Mouse (Mus musculus): ENCODE results near the gene Myo9a. TPM values are rescaled to one million over a fixed set of nuclear protein-coding genes. Genes with fewer than 3 reads are reported as not detected.
A peak's percentile ranks its signal among the peaks of the same experiment; 100 is the strongest.

Myo9a gene
- total and polyA plus RNA-seq, 3 experiments: 3.3 to 131 (median 4.5) TPM

DNA sequence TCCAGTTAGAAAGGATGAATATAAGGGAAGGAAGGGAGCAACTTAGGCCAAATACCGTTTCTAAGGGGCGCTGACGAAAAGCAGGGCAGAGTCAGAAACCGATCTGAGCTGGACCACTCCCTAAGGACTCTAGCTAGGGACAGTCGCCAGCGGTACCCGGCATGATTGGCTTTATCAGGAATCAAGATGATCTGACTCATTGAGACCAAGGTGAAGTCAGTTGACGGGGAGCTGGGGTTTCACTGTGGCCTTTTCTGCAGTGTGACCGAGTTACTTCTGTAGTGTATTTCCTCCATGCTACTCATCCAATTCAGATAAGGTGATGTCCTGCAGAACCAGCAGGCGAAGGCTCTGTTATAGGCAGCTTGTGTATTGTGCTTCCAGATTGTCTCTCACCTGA, 214.3 kb downstream of the Myo9a start:
- H3K79me2 ChIP-seq (ENCODE audit: control insufficient read depth, insufficient read depth, low read length, poor library complexity): no peaks in the 10 kb centered on the region
- TF ChIP-seq HCFC1 (IDR thresholded peaks at IDR 0.05; ENCODE audit: low read depth, low read length): no peak
- TF ChIP-seq KAT2A (conservative IDR thresholded peaks at IDR 0.05; ENCODE audit: low read depth, low read length): no peak
- no peak for TF ChIP-seq UBTF (IDR thresholded peaks at IDR 0.05; ENCODE audit: borderline replicate concordance, insufficient read depth, low read depth, low read length)
- TF ChIP-seq RAD21 (IDR thresholded peaks at IDR 0.05; ENCODE audit: low read depth, low read length): no peak
- no peak for TF ChIP-seq NELFE (IDR thresholded peaks at IDR 0.05; ENCODE audit: low read depth, low read length)
- no peak for TF ChIP-seq ZMIZ1 (IDR thresholded peaks at IDR 0.05; ENCODE audit: low read depth, low read length)
- no peak for TF ChIP-seq ELF1 (IDR thresholded peaks at IDR 0.05; ENCODE audit: low read depth, low read length)
- no peak for TF ChIP-seq USF1 (IDR thresholded peaks at IDR 0.05; ENCODE audit: low read depth, low read length)
- no peak for TF ChIP-seq CHD1 (IDR thresholded peaks at IDR 0.05; ENCODE audit: low read depth, low read length)
- TF ChIP-seq MAX (IDR thresholded peaks at IDR 0.05; ENCODE audit: low read length): no peak
- TF ChIP-seq E2F4 (IDR thresholded peaks at IDR 0.05; ENCODE audit: borderline replicate concordance, low read depth, low read length): no peak
- TF ChIP-seq TBP (IDR thresholded peaks at IDR 0.05; ENCODE audit: low read depth, low read length): no peak
- TF ChIP-seq CHD2 (IDR thresholded peaks at IDR 0.05; ENCODE audit: low read length): no peak
- no peak for TF ChIP-seq POLR2AphosphoS5 (IDR thresholded peaks at IDR 0.05; ENCODE audit: borderline replicate concordance, low read depth, low read length)
- no peak for TF ChIP-seq CTCF (IDR thresholded peaks at IDR 0.05 in 2 of 3, conservative IDR thresholded peaks at IDR 0.05 in 1 of 3; ENCODE audit: control insufficient read depth in 1 of 3, insufficient read depth in 1 of 3, low read depth in 2 of 3, low read length in 3 of 3, poor library complexity in 1 of 3, severe bottlenecking in 1 of 3)
- TF ChIP-seq JUND (IDR thresholded peaks at IDR 0.05; ENCODE audit: low read depth, low read length): no peak
- TF ChIP-seq NRF1 (IDR thresholded peaks at IDR 0.05; ENCODE audit: insufficient read depth, low read depth, low read length, poor library complexity, severe bottlenecking): no peak
- H3K27me3 ChIP-seq (ENCODE audit: control insufficient read depth in 1 of 2, insufficient read depth in 2 of 2, low read length in 2 of 2): no peaks in the 10 kb centered on the region
- DNase-seq (ENCODE audit: low read depth, low spot score): no peak
- H3K9me3 ChIP-seq (replicated peaks; ENCODE audit: insufficient read depth, low read length): no peaks in the 10 kb centered on the region
- H3K4me3 ChIP-seq (ENCODE audit: control insufficient read depth in 1 of 2, insufficient read depth in 1 of 2, low read depth in 2 of 2, low read length in 2 of 2): no peak overlapping the region
- no peak overlapping the region for H3K27ac ChIP-seq (ENCODE audit: control insufficient read depth, low read depth, low read length)
- peaks cover 0 to 2% of the 10 kb centered on the region in 2 experiments; a peak in 1 of 4 replicates for H3K4me1 ChIP-seq (ENCODE audit: control insufficient read depth in 1 of 2, insufficient read depth in 2 of 2, low read length in 2 of 2)
- H3K36me3 ChIP-seq (ENCODE audit: control insufficient read depth in 1 of 2, insufficient read depth in 2 of 2, low read length in 2 of 2): no peaks in the 10 kb centered on the region
- no peak overlapping the region for H3K9ac ChIP-seq (ENCODE audit: control insufficient read depth, low read depth, low read length, poor library complexity, severe bottlenecking)

DNA sequence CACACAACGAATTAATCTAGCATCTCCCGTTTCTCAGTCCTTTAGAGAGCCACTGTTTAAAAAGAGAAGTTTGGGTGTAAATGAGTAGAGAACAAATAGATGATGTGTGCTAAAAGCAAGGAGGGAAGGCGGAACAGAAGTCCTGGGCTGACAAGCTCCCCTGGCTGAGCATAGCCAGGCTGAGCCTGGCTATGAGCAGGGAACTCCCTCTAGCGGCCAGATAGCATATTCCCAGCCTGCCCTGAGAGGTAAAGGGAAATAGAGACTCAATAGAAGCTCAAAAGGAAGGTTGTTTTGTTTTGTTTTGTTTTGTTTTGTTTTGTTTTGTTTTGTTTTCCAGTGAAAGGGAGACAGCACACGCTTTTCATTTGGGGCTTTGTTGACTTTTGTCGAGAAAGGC, 218.7 kb downstream of the Myo9a start:
- peak; percentile 82 for DNase-seq (ENCODE audit: low read depth, low spot score)
- Histone ChIP-seq H3K4me3 (ENCODE audit: control insufficient read depth in 1 of 2, insufficient read depth in 1 of 2, low read depth in 2 of 2, low read length in 2 of 2) (peak overlapping the region; percentile 25 to 35), H3K9me3 (replicated peaks; ENCODE audit: insufficient read depth, low read length) (no peaks in the 10 kb centered on the region), H3K79me2 (ENCODE audit: control insufficient read depth, insufficient read depth, low read length, poor library complexity) (no peaks in the 10 kb centered on the region), H3K9ac (ENCODE audit: control insufficient read depth, low read depth, low read length, poor library complexity, severe bottlenecking) (no peak overlapping the region), H3K27me3 (ENCODE audit: control insufficient read depth in 1 of 2, insufficient read depth in 2 of 2, low read length in 2 of 2) (peaks cover 0 to 4% of the 10 kb centered on the region in 2 experiments; a peak in 3 of 4 replicates), H3K27ac (ENCODE audit: control insufficient read depth, low read depth, low read length) (no peak overlapping the region), H3K4me1 (ENCODE audit: control insufficient read depth in 1 of 2, insufficient read depth in 2 of 2, low read length in 2 of 2) (peaks cover 0 to 2% of the 10 kb centered on the region in 2 experiments; a peak in 1 of 4 replicates), H3K36me3 (ENCODE audit: control insufficient read depth in 1 of 2, insufficient read depth in 2 of 2, low read length in 2 of 2) (no peaks in the 10 kb centered on the region)
- TF ChIP-seq MYC (IDR thresholded peaks at IDR 0.05; ENCODE audit: low read depth, low read length) (no peak), ZNF384 (IDR thresholded peaks at IDR 0.05; ENCODE audit: low read depth, low read length) (no peak), UBTF (IDR thresholded peaks at IDR 0.05; ENCODE audit: borderline replicate concordance, insufficient read depth, low read depth, low read length) (no peak), HCFC1 (IDR thresholded peaks at IDR 0.05; ENCODE audit: low read depth, low read length) (no peak), ETS1 (IDR thresholded peaks at IDR 0.05; ENCODE audit: low read depth, low read length) (no peak), MAFK (IDR thresholded peaks at IDR 0.05; ENCODE audit: borderline replicate concordance, low read depth, low read length) (no peak), GABPA (IDR thresholded peaks at IDR 0.05; ENCODE audit: low read depth, low read length) (no peak), GATA1 (IDR thresholded peaks at IDR 0.05; ENCODE audit: low read depth, low read length) (no peak), RAD21 (IDR thresholded peaks at IDR 0.05; ENCODE audit: low read depth, low read length) (peak; percentile 77), NRF1 (IDR thresholded peaks at IDR 0.05; ENCODE audit: insufficient read depth, low read depth, low read length, poor library complexity, severe bottlenecking) (no peak), CTCF (IDR thresholded peaks at IDR 0.05 in 2 of 3, conservative IDR thresholded peaks at IDR 0.05 in 1 of 3; ENCODE audit: control insufficient read depth in 1 of 3, insufficient read depth in 1 of 3, low read depth in 2 of 3, low read length in 3 of 3, poor library complexity in 1 of 3, severe bottlenecking in 1 of 3) (peak; percentile 87 to 88 (median 88)), POLR2AphosphoS2 (IDR thresholded peaks at IDR 0.05; ENCODE audit: low read length) (no peak), JUND (IDR thresholded peaks at IDR 0.05; ENCODE audit: low read depth, low read length) (no peak), ZMIZ1 (IDR thresholded peaks at IDR 0.05; ENCODE audit: low read depth, low read length) (no peak), MYB (IDR thresholded peaks at IDR 0.05; ENCODE audit: low read depth, low read length) (no peak), CHD1 (IDR thresholded peaks at IDR 0.05; ENCODE audit: low read depth, low read length) (no peak), TAL1 (IDR thresholded peaks at IDR 0.05; ENCODE audit: low read length) (no peak), USF2 (IDR thresholded peaks at IDR 0.05; ENCODE audit: borderline replicate concordance in 1 of 2, insufficient read depth in 1 of 2, low read depth in 1 of 2, low read length in 2 of 2) (no peak), USF1 (IDR thresholded peaks at IDR 0.05; ENCODE audit: low read depth, low read length) (no peak), MXI1 (IDR thresholded peaks at IDR 0.05; ENCODE audit: low read depth, low read length) (no peak), BHLHE40 (IDR thresholded peaks at IDR 0.05; ENCODE audit: borderline replicate concordance, low read depth, low read length) (no peak), TCF12 (IDR thresholded peaks at IDR 0.05; ENCODE audit: low read depth, low read length) (no peak)
